ENCODE assay signal across 8 mouse cellular contexts in the genomic region with DNA sequence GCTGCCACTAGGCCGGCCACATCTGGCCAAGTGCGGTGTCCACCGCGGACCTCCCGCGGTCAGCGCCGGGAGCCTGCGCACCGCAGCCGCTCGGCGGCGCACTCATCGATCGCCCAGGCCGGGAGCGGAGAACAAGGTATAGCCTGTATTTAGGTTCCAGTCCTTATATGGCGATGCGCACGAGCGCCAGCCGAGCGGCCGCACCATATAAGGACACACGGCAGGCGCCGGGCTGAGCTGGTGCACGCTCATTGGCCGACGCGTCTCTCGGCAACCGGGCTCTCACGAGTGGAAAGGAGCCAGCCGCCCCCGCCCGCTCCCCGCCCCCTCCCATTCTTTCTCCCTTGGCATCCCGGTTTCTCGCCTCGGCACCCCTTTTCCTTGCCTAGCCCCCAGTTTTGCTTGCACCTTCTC. TPM values are rescaled to one million over a fixed set of nuclear protein-coding genes. Genes with fewer than 3 reads are reported as not detected.
DNase-seq lines count a peak whose midpoint lies in the region; ATAC-seq and TF ChIP-seq lines count a peak whose summit lies in the region.

No protein-coding gene starts in this region.

- 0% methylated on average over 42 of the region's 42 CpGs for WGBS in limb, embryonic 11.5 days
- WGBS in midbrain, embryonic 12.5 days: under 1% methylated on average over 42 of the region's 42 CpGs
- under 1% methylated on average over 42 of the region's 42 CpGs for WGBS in spleen, adult 2 months

- peak overlapping the region; percentile 68 for H3K27ac ChIP-seq in limb, embryonic 11.5 days (replicated peaks; ENCODE audit: low read depth, low read length)
- peak overlapping the region; percentile 88 for H3K27ac ChIP-seq in midbrain, embryonic 12.5 days (replicated peaks)
- H3K27ac ChIP-seq in spleen, adult 2 months (ENCODE audit: insufficient read depth, low read length): 0 out of 2 replicates have a peak overlapping the region, but pooled peaks have one; percentile 26

- peak overlapping the region; percentile 47 for H3K9ac ChIP-seq in limb, embryonic 11.5 days (ENCODE audit: low read length)
- peak overlapping the region; percentile 63 for H3K9ac ChIP-seq in midbrain, embryonic 12.5 days (replicated peaks)

- peak; percentile 58 for DNase-seq in cerebellum, adult 11-12 months
- no peak for DNase-seq in cerebellum, adult 8-10 months
- DNase-seq in c-Kit-positive CD71-positive TER-119-negative erythroid progenitor cells, embryonic 14.5 days (ENCODE audit: low read depth): peak; percentile 66
- peak; percentile 87 to 89 for DNase-seq in frontal cortex, postnatal 14 days (ENCODE audit: low spot score in 2 of 2)
- peak; percentile 92 for DNase-seq in limb, embryonic 11.5 days (ENCODE audit: low spot score)
- DNase-seq in spleen, adult 2 months (ENCODE audit: low read depth in 1 of 2, low spot score in 2 of 2): peak; percentile 71 to 84

- H3K4me3 ChIP-seq in limb, embryonic 11.5 days (ENCODE audit: low read depth, low read length): peak overlapping the region; percentile 24
- peak overlapping the region; percentile 36 for H3K4me3 ChIP-seq in midbrain, embryonic 12.5 days
- H3K4me3 ChIP-seq in spleen, adult 2 months (ENCODE audit: extremely low read depth, insufficient read depth, insufficient read length): peak overlapping the region; percentile 51; the same call in 1 of the 2 replicates

- peak overlapping the region; percentile 57 for H3K4me2 ChIP-seq in limb, embryonic 11.5 days (ENCODE audit: low read depth, severe bottlenecking)
- peak overlapping the region; percentile 69 for H3K4me2 ChIP-seq in midbrain, embryonic 12.5 days (replicated peaks)

- H3K4me1 ChIP-seq in limb, embryonic 11.5 days (ENCODE audit: control insufficient read depth, insufficient read depth, low read length): peaks cover 27% of the 10 kb centered on the region
- H3K4me1 ChIP-seq in midbrain, embryonic 12.5 days: peaks cover 64% of the 10 kb centered on the region
- H3K4me1 ChIP-seq in spleen, adult 2 months (ENCODE audit: control insufficient read depth, insufficient read depth, insufficient read length): peaks cover 41% of the 10 kb centered on the region

- no peaks in the 10 kb centered on the region for H3K9me3 ChIP-seq in limb, embryonic 11.5 days (ENCODE audit: control insufficient read depth, low read length)
- no peaks in the 10 kb centered on the region for H3K9me3 ChIP-seq in midbrain, embryonic 12.5 days

- no peak for TF ChIP-seq POLR2A in spleen, adult 2 months (IDR thresholded peaks at IDR 0.05; ENCODE audit: low read depth, low read length)

- TF ChIP-seq CTCF in spleen, adult 2 months (IDR thresholded peaks at IDR 0.05; ENCODE audit: extremely low read depth, insufficient read depth, insufficient read length, insufficient replicate concordance): no peak

- H3K27me3 ChIP-seq in limb, embryonic 11.5 days (ENCODE audit: control insufficient read depth, insufficient read depth, low read length): peaks cover 80% of the 10 kb centered on the region
- H3K27me3 ChIP-seq in midbrain, embryonic 12.5 days: peaks cover 94% of the 10 kb centered on the region
- peaks cover 50% of the 10 kb centered on the region for H3K27me3 ChIP-seq in spleen, adult 2 months (ENCODE audit: control insufficient read depth, insufficient read depth, low read length)

- H3K36me3 ChIP-seq in limb, embryonic 11.5 days (ENCODE audit: control insufficient read depth, insufficient read depth, low read length): no peaks in the 10 kb centered on the region
- H3K36me3 ChIP-seq in midbrain, embryonic 12.5 days: no peaks in the 10 kb centered on the region
- H3K36me3 ChIP-seq in spleen, adult 2 months (ENCODE audit: control insufficient read depth, insufficient read depth, low read length): no peaks in the 10 kb centered on the region

- ATAC-seq in inflammation-experienced regulatory T-cells, adult 6 months: peak; percentile 86
- ATAC-seq in limb, embryonic 11.5 days (ENCODE audit: insufficient number of reproducible peaks, low FRiP score, low TSS enrichment, low read depth): peak; percentile 88
- peak; percentile 92 for ATAC-seq in midbrain, embryonic 12.5 days (ENCODE audit: low FRiP score, low read depth)

RNA-seq across cellular contexts. Expression of gene Cbx8, which starts 12.5 kb away (rescaled TPM):
- 1 to 10 TPM; 6.5 to 7.6 (median 7.5) TPM for polyA plus RNA-seq in inflammation-experienced regulatory T-cells, adult 6 months (2017; shearing (Covaris generic))
- polyA plus RNA-seq in limb, embryonic 11.5 days (2014; fragmentation: Nextera tagmentation; extraction: Ambion mirVana): 12.2 and 13.4 TPM in 2 replicates
- 12.1 and 15.1 TPM in 2 replicates for polyA plus RNA-seq in midbrain, embryonic 12.5 days (2016; fragmentation: Nextera tagmentation; extraction: Ambion mirVana)
- 4.5 and 5.6 TPM in 2 replicates for polyA plus RNA-seq in spleen, adult 2 months (2012; rRNA removed)

RNA-seq across cellular contexts. Expression of gene Cbx2, which starts 30.5 kb away (rescaled TPM):
- polyA plus RNA-seq in inflammation-experienced regulatory T-cells, adult 6 months (2017; shearing (Covaris generic)): 1 to 10 TPM in 2 of 3 experiments, under 1 TPM in 1; 0.83 to 1.6 (median 1.0) TPM
- 121 and 131 TPM in 2 replicates for polyA plus RNA-seq in limb, embryonic 11.5 days (2014; fragmentation: Nextera tagmentation; extraction: Ambion mirVana)
- polyA plus RNA-seq in midbrain, embryonic 12.5 days (2016; fragmentation: Nextera tagmentation; extraction: Ambion mirVana): 81.0 and 86.0 TPM in 2 replicates
- 1.8 and 2.1 TPM in 2 replicates for polyA plus RNA-seq in spleen, adult 2 months (2012; rRNA removed)

RNA-seq across cellular contexts. Expression of gene Cbx4, which starts 32.8 kb away (rescaled TPM):
- 1 to 10 TPM; 2.0 to 3.6 (median 2.3) TPM for polyA plus RNA-seq in inflammation-experienced regulatory T-cells, adult 6 months (2017; shearing (Covaris generic))
- polyA plus RNA-seq in limb, embryonic 11.5 days (2014; fragmentation: Nextera tagmentation; extraction: Ambion mirVana): 5.4 and 5.8 TPM in 2 replicates
- 12.4 and 15.2 TPM in 2 replicates for polyA plus RNA-seq in midbrain, embryonic 12.5 days (2016; fragmentation: Nextera tagmentation; extraction: Ambion mirVana)
- polyA plus RNA-seq in spleen, adult 2 months (2012; rRNA removed): 17.2 and 23.5 TPM in 2 replicates

Comparison
In these comparisons a context has a peak if more than half of its experiments do, and no peak if none do; other contexts are left out.
1. H3K27ac ChIP-seq: peak in every context shown above with its lines; median percentile 88 in midbrain, embryonic 12.5 days; 68 in limb, embryonic 11.5 days; 26 in spleen, adult 2 months.
2. RNA of gene Cbx2, which starts 30.5 kb away (polyA plus RNA-seq): 121 to 131 TPM in limb, embryonic 11.5 days and 81.0 to 86.0 TPM in midbrain, embryonic 12.5 days; 1.8 to 2.1 TPM in spleen, adult 2 months and 0.83 to 1.6 TPM in inflammation-experienced regulatory T-cells, adult 6 months; every median in the first group is over 10 times any median in the second.
3. Peak in every context shown above with its lines, with median percentiles within 50 percentile points of each other: ATAC-seq and H3K4me3 ChIP-seq.